Mouse (Mus musculus): ENCODE data around the gene Ydjc.

DNA sequence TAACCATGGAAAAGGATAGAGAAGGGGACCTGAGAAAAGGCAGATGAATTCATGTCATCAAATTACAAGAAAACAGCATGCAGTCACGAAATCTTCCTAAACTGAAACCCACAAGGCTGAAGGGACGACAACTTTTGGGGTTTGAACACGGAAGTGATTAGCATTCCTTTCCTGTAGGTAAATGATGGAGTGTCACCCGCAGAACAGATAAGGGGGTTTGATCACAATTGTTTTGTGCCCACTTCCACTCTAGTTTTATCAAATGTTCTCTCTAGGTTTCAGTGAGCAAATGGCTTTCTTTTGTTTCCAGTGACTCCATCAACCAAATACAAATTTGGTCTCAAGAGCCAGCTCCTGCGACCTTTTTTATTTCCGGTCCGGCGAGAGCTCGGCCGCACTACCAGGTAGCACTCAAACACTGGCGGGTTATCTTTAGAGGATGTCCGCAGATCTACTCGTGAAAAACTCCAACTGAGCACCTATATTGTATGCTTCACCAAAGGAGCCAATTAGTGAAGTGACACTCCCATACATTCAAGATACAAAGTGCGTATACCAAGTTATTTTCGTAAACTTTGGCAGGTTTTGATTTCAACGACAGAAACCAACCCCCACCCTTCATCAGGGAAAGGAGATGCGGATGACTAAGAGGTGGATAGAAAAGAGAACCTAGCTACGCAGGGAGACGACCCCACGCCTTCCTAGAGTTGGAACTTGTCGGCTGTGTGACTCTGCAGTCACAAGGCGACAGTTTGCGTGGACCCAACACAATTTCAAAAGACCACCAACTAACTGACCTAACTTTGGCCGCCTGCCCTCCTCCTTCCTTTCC lies 55.9 kb downstream of the Ydjc start:
- TF ChIP-seq ZNF384 (IDR thresholded peaks at IDR 0.05; ENCODE audit: low read depth, low read length) (no peak), EP300 (IDR thresholded peaks at IDR 0.05; ENCODE audit: low read depth in 1 of 2, low read length in 2 of 2) (no peak)

Measured in MEL (cell line).